Mouse (Mus musculus) intestine, embryonic 15.5 days (tissue): ENCODE measurements around the gene Steap3. TPM values are rescaled to one million over a fixed set of nuclear protein-coding genes. Genes with fewer than 3 reads are reported as not detected.
A peak's percentile ranks its signal among the peaks of the same experiment; 100 is the strongest.

Experiments used
- ATAC-seq: fragments of 200-750 bp; cut with Nextera tagmentation; 2 replicates; pipeline ENCODE4 v1.8.0; 2017; ENCODE audit warnings: moderate TSS enrichment, moderate library complexity
- H3K27ac ChIP-seq: fragments of 300-500 bp; sonication (generic); 2 replicates; pipeline ENCODE4 v1.5.1; 2015; ENCODE audit warnings: mild to moderate bottlenecking, inconsistent platforms
- H3K27me3 ChIP-seq: fragments of 300-500 bp; sonication (generic); replicated peaks from 2 replicates; pipeline ENCODE4 v1.6.1; 2015; ENCODE audit warnings: inconsistent platforms
- H3K36me3 ChIP-seq: fragments of 300-500 bp; sonication (generic); 2 replicates; pipeline ENCODE4 v1.6.1; 2015; ENCODE audit warnings: inconsistent platforms
- H3K4me1 ChIP-seq: fragments of 300-500 bp; sonication (generic); replicated peaks from 2 replicates; pipeline ENCODE4 v1.6.1; 2015; ENCODE audit warnings: inconsistent platforms
- H3K4me2 ChIP-seq: fragments of 300-500 bp; sonication (generic); replicated peaks from 2 replicates; pipeline ENCODE4 v1.6.1; 2015; ENCODE audit warnings: mild to moderate bottlenecking, inconsistent platforms
- H3K4me3 ChIP-seq: fragments of 300-500 bp; sonication (generic); replicated peaks from 2 replicates; pipeline ENCODE4 v1.5.1; 2015; ENCODE audit warnings: inconsistent platforms
- H3K9ac ChIP-seq: fragments of 300-500 bp; sonication (generic); 2 replicates; pipeline ENCODE4 v1.6.1; 2015; ENCODE audit warnings: inconsistent platforms
- H3K9me3 ChIP-seq: fragments of 300-500 bp; sonication (generic); 2 replicates; pipeline ENCODE4 v1.6.1; 2016; ENCODE audit warnings: inconsistent platforms
- WGBS: fragments of 180-500 bp; shearing (Covaris S2); methylation state at CpG from one replicate; pipeline ENCODE4 v1.1.7; 2015; 5-methylcytosine and 5-hydroxymethylcytosine counted together
- polyA plus RNA-seq: library from polyadenylated mRNA; unstranded; fragments of >200 nt; fragmentation: Nextera tagmentation; extraction: Ambion mirVana; gene quantifications from 2 replicates; pipeline ENCODE4 v1.2.1, GENCODE M21; 2015

Steap3 gene
- polyA plus RNA-seq, 1 experiment from 2014 or later: 3.0 TPM

GRCm38 (mm10) chr1:120190946-120191345, 81.6 kb downstream of the Steap3 start:
- Histone ChIP-seq H3K9ac (no peak overlapping the region), H3K4me3 (no peak overlapping the region), H3K4me1 (no peaks in the 10 kb centered on the region), H3K27me3 (no peaks in the 10 kb centered on the region), H3K4me2 (no peak overlapping the region), H3K36me3 (no peaks in the 10 kb centered on the region), H3K27ac (no peak overlapping the region), H3K9me3 (no peaks in the 10 kb centered on the region)
- ATAC-seq: no peak
- 66% methylated on average over 6 of the region's 6 CpGs for WGBS

- Histone ChIP-seq H3K4me1 (no peaks in the 10 kb centered on the region), H3K36me3 (no peaks in the 10 kb centered on the region), H3K27me3 (no peaks in the 10 kb centered on the region), H3K9ac (no peak overlapping the region), H3K27ac (no peak overlapping the region), H3K4me3 (no peak overlapping the region), H3K9me3 (no peaks in the 10 kb centered on the region), H3K4me2 (no peak overlapping the region)
- 88% methylated on average over 2 of the region's 2 CpGs for WGBS
- ATAC-seq: no peak
These were observed 82.2 kb downstream of the Steap3 start for GRCm38 (mm10) chr1:120190300-120190699.

- H3K4me3 ChIP-seq: no peak overlapping the region
- ATAC-seq: no peak
- no peaks in the 10 kb centered on the region for H3K36me3 ChIP-seq
- H3K4me1 ChIP-seq: no peaks in the 10 kb centered on the region
- H3K4me2 ChIP-seq: no peak overlapping the region
- no peak overlapping the region for H3K27ac ChIP-seq
- no peaks in the 10 kb centered on the region for H3K27me3 ChIP-seq
- WGBS: 84% methylated on average over 6 of the region's 6 CpGs
- H3K9ac ChIP-seq: no peak overlapping the region
- H3K9me3 ChIP-seq: no peaks in the 10 kb centered on the region
These were observed 83.3 kb downstream of the Steap3 start for GRCm38 (mm10) chr1:120189206-120189605.

GRCm38 (mm10) chr1:120187059-120187458, 85.4 kb downstream of the Steap3 start:
- no peak overlapping the region for H3K4me2 ChIP-seq
- no peaks in the 10 kb centered on the region for H3K36me3 ChIP-seq
- WGBS: 82% methylated on average over 7 of the region's 7 CpGs
- H3K27me3 ChIP-seq: no peaks in the 10 kb centered on the region
- H3K27ac ChIP-seq: no peak overlapping the region
- no peak for ATAC-seq
- no peaks in the 10 kb centered on the region for H3K4me1 ChIP-seq
- H3K4me3 ChIP-seq: no peak overlapping the region
- H3K9ac ChIP-seq: no peak overlapping the region
- no peaks in the 10 kb centered on the region for H3K9me3 ChIP-seq

GRCm38 (mm10) chr1:120186655-120187054, 85.8 kb downstream of the Steap3 start:
- Histone ChIP-seq H3K27me3 (no peaks in the 10 kb centered on the region), H3K27ac (no peak overlapping the region), H3K36me3 (no peaks in the 10 kb centered on the region), H3K4me1 (no peaks in the 10 kb centered on the region), H3K4me3 (no peak overlapping the region), H3K9me3 (no peaks in the 10 kb centered on the region), H3K9ac (no peak overlapping the region), H3K4me2 (no peak overlapping the region)
- WGBS: 74% methylated on average over 9 of the region's 9 CpGs
- ATAC-seq: no peak

GRCm38 (mm10) chr1:120186204-120186603, 86.3 kb downstream of the Steap3 start:
- H3K4me2 ChIP-seq: no peak overlapping the region
- no peaks in the 10 kb centered on the region for H3K36me3 ChIP-seq
- no peak overlapping the region for H3K9ac ChIP-seq
- H3K4me1 ChIP-seq: no peaks in the 10 kb centered on the region
- no peak overlapping the region for H3K27ac ChIP-seq
- H3K9me3 ChIP-seq: no peaks in the 10 kb centered on the region
- H3K4me3 ChIP-seq: no peak overlapping the region
- no peaks in the 10 kb centered on the region for H3K27me3 ChIP-seq
- WGBS: 63% methylated on average over 6 of the region's 6 CpGs
- no peak for ATAC-seq

GRCm38 (mm10) chr1:120177141-120177540, 95.4 kb downstream of the Steap3 start:
- no peak overlapping the region for H3K27ac ChIP-seq

GRCm38 (mm10) chr1:120176313-120176712, 96.2 kb downstream of the Steap3 start:
- Histone ChIP-seq H3K4me1 (no peaks in the 10 kb centered on the region), H3K27ac (no peak overlapping the region), H3K4me2 (no peak overlapping the region; the same call in 1 of the 2 replicates), H3K9me3 (no peaks in the 10 kb centered on the region), H3K27me3 (no peaks in the 10 kb centered on the region), H3K4me3 (no peak overlapping the region), H3K36me3 (no peaks in the 10 kb centered on the region), H3K9ac (no peak overlapping the region)
- WGBS: 23% methylated on average over 14 of the region's 14 CpGs
- no peak for ATAC-seq

More at GRCm38 (mm10) chr1:120177141-120177540, 95.4 kb downstream of the Steap3 start:
- Histone ChIP-seq H3K27me3 (no peaks in the 10 kb centered on the region), H3K4me1 (no peaks in the 10 kb centered on the region), H3K4me3 (no peak overlapping the region), H3K4me2 (no peak overlapping the region), H3K9me3 (no peaks in the 10 kb centered on the region), H3K9ac (no peak overlapping the region), H3K36me3 (no peaks in the 10 kb centered on the region)
- 87% methylated on average over 8 of the region's 8 CpGs for WGBS
- no peak for ATAC-seq

GRCm38 (mm10) chr1:120174991-120175390, 97.5 kb downstream of the Steap3 start:
- no peak overlapping the region for H3K4me2 ChIP-seq
- ATAC-seq: no peak
- H3K27me3 ChIP-seq: no peaks in the 10 kb centered on the region
- no peak overlapping the region for H3K27ac ChIP-seq
- no peaks in the 10 kb centered on the region for H3K9me3 ChIP-seq
- no peak overlapping the region for H3K4me3 ChIP-seq
- no peaks in the 10 kb centered on the region for H3K36me3 ChIP-seq
- WGBS: 83% methylated on average over 4 of the region's 4 CpGs
- H3K4me1 ChIP-seq: no peaks in the 10 kb centered on the region
- no peak overlapping the region for H3K9ac ChIP-seq

- 52% methylated on average over 5 of the region's 5 CpGs for WGBS
- peak; percentile 20; the same call in 1 of the 2 replicates for ATAC-seq
- Histone ChIP-seq H3K4me1 (no peaks in the 10 kb centered on the region), H3K9ac (no peak overlapping the region), H3K4me2 (no peak overlapping the region), H3K36me3 (no peaks in the 10 kb centered on the region), H3K4me3 (no peak overlapping the region), H3K27ac (no peak overlapping the region), H3K9me3 (no peaks in the 10 kb centered on the region), H3K27me3 (no peaks in the 10 kb centered on the region)
These were observed 100.5 kb downstream of the Steap3 start for GRCm38 (mm10) chr1:120171819-120172521.

GRCm38 (mm10) chr1:120170307-120170706, 102.2 kb downstream of the Steap3 start:
- H3K4me2 ChIP-seq: no peak overlapping the region
- no peaks in the 10 kb centered on the region for H3K36me3 ChIP-seq
- H3K9me3 ChIP-seq: no peaks in the 10 kb centered on the region
- WGBS: 82% methylated on average over 7 of the region's 7 CpGs
- H3K27ac ChIP-seq: no peak overlapping the region
- no peak for ATAC-seq
- no peak overlapping the region for H3K4me3 ChIP-seq
- no peaks in the 10 kb centered on the region for H3K4me1 ChIP-seq
- no peaks in the 10 kb centered on the region for H3K27me3 ChIP-seq
- H3K9ac ChIP-seq: no peak overlapping the region

- Histone ChIP-seq H3K9ac (no peak overlapping the region), H3K4me1 (no peaks in the 10 kb centered on the region), H3K4me3 (no peak overlapping the region), H3K9me3 (no peaks in the 10 kb centered on the region), H3K4me2 (no peak overlapping the region), H3K27ac (no peak overlapping the region), H3K27me3 (no peaks in the 10 kb centered on the region), H3K36me3 (no peaks in the 10 kb centered on the region)
- ATAC-seq: no peak
- 71% methylated on average over 7 of the region's 7 CpGs for WGBS
These were observed 103.8 kb downstream of the Steap3 start for GRCm38 (mm10) chr1:120168674-120169073.

GRCm38 (mm10) chr1:120168016-120168415, 104.5 kb downstream of the Steap3 start:
- 62% methylated on average over 4 of the region's 4 CpGs for WGBS

More at GRCm38 (mm10) chr1:120168016-120168415, 104.5 kb downstream of the Steap3 start:
- H3K27me3 ChIP-seq: no peaks in the 10 kb centered on the region
- H3K4me3 ChIP-seq: no peak overlapping the region
- H3K9ac ChIP-seq: no peak overlapping the region
- no peak for ATAC-seq
- no peaks in the 10 kb centered on the region for H3K4me1 ChIP-seq
- no peaks in the 10 kb centered on the region for H3K36me3 ChIP-seq
- no peaks in the 10 kb centered on the region for H3K9me3 ChIP-seq
- H3K4me2 ChIP-seq: no peak overlapping the region
- H3K27ac ChIP-seq: no peak overlapping the region
